Mouse (Mus musculus): ENCODE measurements around the gene Prkar2b.

- TF ChIP-seq EP300 (IDR thresholded peaks at IDR 0.05; ENCODE audit: low read depth) (no peak), CTCF (IDR thresholded peaks at IDR 0.05; ENCODE audit: low read depth) (no peak)
Observed at GRCm38 (mm10) chr12:31985738-31986137, 75.4 kb downstream of the Prkar2b start.
